Mouse (Mus musculus) forebrain, embryonic 14.5 days (tissue): ENCODE data around the gene Fis1. TPM values are rescaled to one million over a fixed set of nuclear protein-coding genes. Genes with fewer than 3 reads are reported as not detected.
A peak's percentile ranks its signal among the peaks of the same experiment; 100 is the strongest.
"Not testable (repeated sequence)": the region's sequence is repeated elsewhere in the genome, so short reads cannot be mapped to it uniquely, and the experiment has no call there.

Experiments
- ATAC-seq: fragments of 200-750 bp; cut with Nextera tagmentation; 2 replicates; pipeline ENCODE4 v1.8.0; 2017; ENCODE audit warnings: mild to moderate bottlenecking, moderate library complexity
- DNase-seq: peaks from one replicate; pipeline ENCODE4 v3.0.0-alpha.2; 2015; ENCODE audit warnings: low spot score
- H3K27ac ChIP-seq: fragments of 300-500 bp; sonication (generic); 2 replicates; pipeline ENCODE4 v1.5.1; 2014; ENCODE audit warnings: low read depth, mild to moderate bottlenecking, control low read depth, low read length, moderate library complexity
- H3K27me3 ChIP-seq: fragments of 300-500 bp; sonication (generic); replicated peaks from 2 replicates; pipeline ENCODE4 v1.6.1; 2014; ENCODE audit warnings: low read length, control low read depth, mixed read lengths; ENCODE audit not compliant: control insufficient read depth, insufficient read depth
- H3K36me3 ChIP-seq: fragments of 300-500 bp; sonication (generic); 2 replicates; pipeline ENCODE4 v1.6.1; 2014; ENCODE audit warnings: low read length, control low read depth; ENCODE audit not compliant: control insufficient read depth, insufficient read depth
- H3K4me1 ChIP-seq: fragments of 300-500 bp; sonication (generic); 2 replicates; pipeline ENCODE4 v1.6.1; 2014; ENCODE audit warnings: antibody characterized with exemption, low read length, control low read depth; ENCODE audit not compliant: control insufficient read depth, insufficient read depth
- H3K4me2 ChIP-seq: fragments of 300-500 bp; sonication (generic); 2 replicates; pipeline ENCODE4 v1.6.1; 2014; ENCODE audit warnings: mild to moderate bottlenecking, control low read depth, low read length
- H3K4me3 ChIP-seq: fragments of 300-500 bp; sonication (generic); 2 replicates; pipeline ENCODE4 v1.5.1; 2014; ENCODE audit warnings: low read depth, low read length, control low read depth
- H3K9ac ChIP-seq: fragments of 300-500 bp; sonication (generic); 2 replicates; pipeline ENCODE4 v1.6.1; 2014; ENCODE audit warnings: mild to moderate bottlenecking, low read length, control low read depth, moderate library complexity
- H3K9me3 ChIP-seq: fragments of 300-500 bp; sonication (generic); replicated peaks from 2 replicates; pipeline ENCODE4 v1.6.1; 2016; ENCODE audit warnings: low read length, control low read depth, mixed read lengths; ENCODE audit not compliant: control insufficient read depth
- WGBS: fragments of 180-500 bp; shearing (Covaris S2); extraction: QIAGEN DNeasy Blood & Tissue Kit; methylation state at CpG from one replicate; pipeline ENCODE4 v1.1.7; 2014; 5-methylcytosine and 5-hydroxymethylcytosine counted together
- polyA plus RNA-seq: library from polyadenylated mRNA; unstranded; fragments of >200 nt; fragmentation: Nextera tagmentation; extraction: Ambion mirVana; gene quantifications from 2 replicates; pipeline ENCODE4 v1.2.1, GENCODE M21; 2014

The Fis1 gene
- polyA plus RNA-seq, 1 experiment from 2014 or later = 495 TPM

- H3K4me2 ChIP-seq, H3K27ac ChIP-seq, DNase-seq, H3K9ac ChIP-seq, H3K9me3 ChIP-seq, H3K4me1 ChIP-seq, ATAC-seq, H3K27me3 ChIP-seq, H3K36me3 ChIP-seq, H3K4me3 ChIP-seq: not testable (repeated sequence)
- WGBS = 87% methylated on average over 14 of the region's 14 CpGs
Observed at GRCm38 (mm10) chr5:136949551-136950336, 3.3 kb upstream of the Fis1 start.

GRCm38 (mm10) chr5:136950521-136950920 lies 2.6 kb upstream of the Fis1 start:
- ATAC-seq (no peak), DNase-seq (no peak)

GRCm38 (mm10) chr5:136952153-136952552 lies 922 bp upstream of the Fis1 start:
- 82% methylated on average over 4 of the region's 4 CpGs for WGBS
- no peak for ATAC-seq
- Histone ChIP-seq H3K4me2 (no peak overlapping the region), H3K9ac (no peak overlapping the region), H3K27me3 (no peaks in the 10 kb centered on the region), H3K9me3 (no peaks in the 10 kb centered on the region), H3K4me3 (no peak overlapping the region), H3K36me3 (no peaks in the 10 kb centered on the region; the same call in 1 of the 2 replicates), H3K4me1 (peaks cover 9% of the 10 kb centered on the region), H3K27ac (no peak overlapping the region)
- no peak for DNase-seq

More at GRCm38 (mm10) chr5:136950521-136950920, 2.6 kb upstream of the Fis1 start:
- 88% methylated on average over 6 of the region's 6 CpGs for WGBS
- Histone ChIP-seq H3K4me2 (no peak overlapping the region), H3K27me3 (no peaks in the 10 kb centered on the region), H3K9me3 (no peaks in the 10 kb centered on the region), H3K36me3 (no peaks in the 10 kb centered on the region), H3K4me3 (no peak overlapping the region), H3K9ac (no peak overlapping the region), H3K4me1 (peaks cover 9% of the 10 kb centered on the region), H3K27ac (no peak overlapping the region)

- WGBS = 3% methylated on average over 12 of the region's 12 CpGs
- H3K4me2 ChIP-seq = peak overlapping the region; percentile 73
- H3K27me3 ChIP-seq = no peaks in the 10 kb centered on the region
- H3K36me3 ChIP-seq = peaks cover 3% of the 10 kb centered on the region; the same call in 1 of the 2 replicates
- H3K4me1 ChIP-seq = peaks cover 9% of the 10 kb centered on the region
- H3K9me3 ChIP-seq = no peaks in the 10 kb centered on the region
- ATAC-seq (no peak; the same call in 1 of the 2 replicates), DNase-seq (peak; percentile 17)
- peak overlapping the region; percentile 58 for H3K4me3 ChIP-seq
- H3K27ac ChIP-seq = peak overlapping the region; percentile 61; the same call in 1 of the 2 replicates
- peak overlapping the region; percentile 72 for H3K9ac ChIP-seq
Observed at GRCm38 (mm10) chr5:136953440-136953951, 421 bp downstream of the Fis1 start.

- Histone ChIP-seq H3K9me3 (no peaks in the 10 kb centered on the region), H3K4me2 (no peak overlapping the region), H3K9ac (no peak overlapping the region), H3K36me3 (peaks cover 3% of the 10 kb centered on the region; the same call in 1 of the 2 replicates), H3K4me1 (peaks cover 9% of the 10 kb centered on the region), H3K27ac (no peak overlapping the region), H3K4me3 (no peak overlapping the region), H3K27me3 (no peaks in the 10 kb centered on the region)
- 96% methylated on average over 4 of the region's 4 CpGs for WGBS
- DNase-seq (no peak), ATAC-seq (no peak)
Observed at GRCm38 (mm10) chr5:136955622-136956021, 2.5 kb downstream of the Fis1 start.

- Histone ChIP-seq H3K4me1 (peaks cover 12% of the 10 kb centered on the region), H3K36me3 (peaks cover 3% of the 10 kb centered on the region; the same call in 1 of the 2 replicates), H3K9me3 (no peaks in the 10 kb centered on the region), H3K9ac (no peak overlapping the region), H3K4me2 (no peak overlapping the region), H3K4me3 (no peak overlapping the region), H3K27ac (no peak overlapping the region), H3K27me3 (no peaks in the 10 kb centered on the region)
- DNase-seq (no peak), ATAC-seq (no peak)
- 100% methylated on average over 1 of the region's 1 CpGs for WGBS
Observed at GRCm38 (mm10) chr5:136957250-136957649, 4.2 kb downstream of the Fis1 start.

GRCm38 (mm10) chr5:136958991-136959605 lies 6.0 kb downstream of the Fis1 start:
- no peak overlapping the region for H3K4me3 ChIP-seq
- 71% methylated on average over 5 of the region's 5 CpGs for WGBS
- ATAC-seq = no peak

GRCm38 (mm10) chr5:136960053-136960452 lies 7.0 kb downstream of the Fis1 start:
- H3K36me3 ChIP-seq = peaks cover 24% of the 10 kb centered on the region
- no peak overlapping the region for H3K4me2 ChIP-seq
- WGBS = 90% methylated on average over 6 of the region's 6 CpGs
- peaks cover 10% of the 10 kb centered on the region; the same call in 1 of the 2 replicates for H3K4me1 ChIP-seq
- H3K9me3 ChIP-seq = no peaks in the 10 kb centered on the region
- ATAC-seq (no peak), DNase-seq (no peak)
- H3K27me3 ChIP-seq = no peaks in the 10 kb centered on the region
- no peak overlapping the region for H3K9ac ChIP-seq
- H3K4me3 ChIP-seq = no peak overlapping the region
- no peak overlapping the region for H3K27ac ChIP-seq

More at GRCm38 (mm10) chr5:136958991-136959605, 6.0 kb downstream of the Fis1 start:
- Histone ChIP-seq H3K4me1 (peaks cover 13% of the 10 kb centered on the region), H3K36me3 (peaks cover 14% of the 10 kb centered on the region), H3K9ac (no peak overlapping the region), H3K27ac (no peak overlapping the region), H3K9me3 (no peaks in the 10 kb centered on the region), H3K4me2 (no peak overlapping the region), H3K27me3 (no peaks in the 10 kb centered on the region)
- no peak for DNase-seq
